Mouse (Mus musculus) right cerebral cortex, postnatal 36 days (tissue): ENCODE results near the gene Lenep.
"Not testable (repeated sequence)": the region's sequence is repeated elsewhere in the genome, so short reads cannot be mapped to it uniquely, and the experiment has no call there.

Experiments
- DNase-seq, 2 experiments: peaks; one replicate each; pipeline ENCODE4 v3.0.0; 2022; ENCODE audit warnings: low spot score in 2 of 2, mixed read lengths in 1 of 2

Gene Lenep

DNA sequence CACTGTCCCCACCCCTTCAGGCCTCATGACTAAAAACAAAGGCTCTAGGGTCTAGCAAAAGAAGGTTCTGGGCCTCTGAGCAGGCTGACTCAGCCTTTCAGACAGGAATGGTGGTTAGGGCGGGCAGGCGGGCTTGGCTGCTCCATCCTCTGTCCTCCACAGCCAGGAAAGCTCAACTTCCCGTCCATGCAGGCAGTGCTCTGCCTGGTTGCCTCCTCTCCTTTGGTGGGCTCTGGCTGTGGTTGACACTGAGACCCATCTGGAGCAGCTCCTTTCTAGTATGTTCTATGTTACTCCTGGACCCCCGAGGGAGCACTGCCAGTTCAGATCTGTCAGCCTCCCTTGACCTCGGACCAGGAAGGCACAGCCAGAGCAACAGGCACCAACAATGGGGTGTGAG lies at the start of gene Lenep:
Gene Lenep, minus strand, starts transcription at position 101 of the 400 bp plus-strand sequence.
- no peak for DNase-seq

DNA sequence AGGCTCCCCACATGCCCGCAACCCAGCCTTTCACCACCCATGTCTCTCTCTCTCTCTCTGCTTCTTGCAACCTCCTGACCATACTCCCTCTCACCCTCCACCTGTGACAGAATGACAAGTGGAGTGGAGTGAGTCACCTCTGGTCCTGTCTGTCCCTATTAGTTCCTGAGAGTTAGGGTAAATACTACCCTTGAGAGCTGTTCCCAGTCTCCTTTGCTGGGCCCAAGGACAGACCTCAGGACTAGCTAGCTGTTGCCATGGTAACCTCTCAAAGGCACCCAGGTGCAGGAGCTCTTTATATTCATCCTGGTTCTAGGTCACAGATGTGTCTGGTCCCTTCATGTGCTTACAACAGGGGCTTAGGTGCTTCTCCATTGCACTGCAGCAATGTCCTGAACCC lies 49.3 kb upstream of the Lenep start:
- DNase-seq, result no peak

DNA sequence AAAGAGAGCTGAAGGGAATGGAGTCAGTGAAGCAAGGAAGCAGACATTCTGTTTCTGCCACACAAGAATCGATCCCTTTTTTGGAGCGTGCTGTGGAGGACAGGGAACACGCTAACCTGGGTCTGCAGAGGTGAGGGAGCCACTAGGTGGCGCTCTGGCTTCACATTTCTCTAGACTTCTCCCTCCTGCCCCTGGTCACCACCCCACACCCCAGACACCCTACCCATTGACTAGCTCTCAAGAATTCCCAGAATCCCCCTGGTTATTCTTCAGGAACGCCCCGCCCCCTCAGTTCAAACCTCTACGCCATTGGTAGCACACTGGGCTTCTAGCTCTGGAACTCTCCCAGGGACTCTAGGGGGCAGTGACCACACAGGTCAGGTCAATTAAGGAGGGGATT lies 46.9 kb upstream of the Lenep start:
- DNase-seq, result peak; percentile 40 to 51

DNA sequence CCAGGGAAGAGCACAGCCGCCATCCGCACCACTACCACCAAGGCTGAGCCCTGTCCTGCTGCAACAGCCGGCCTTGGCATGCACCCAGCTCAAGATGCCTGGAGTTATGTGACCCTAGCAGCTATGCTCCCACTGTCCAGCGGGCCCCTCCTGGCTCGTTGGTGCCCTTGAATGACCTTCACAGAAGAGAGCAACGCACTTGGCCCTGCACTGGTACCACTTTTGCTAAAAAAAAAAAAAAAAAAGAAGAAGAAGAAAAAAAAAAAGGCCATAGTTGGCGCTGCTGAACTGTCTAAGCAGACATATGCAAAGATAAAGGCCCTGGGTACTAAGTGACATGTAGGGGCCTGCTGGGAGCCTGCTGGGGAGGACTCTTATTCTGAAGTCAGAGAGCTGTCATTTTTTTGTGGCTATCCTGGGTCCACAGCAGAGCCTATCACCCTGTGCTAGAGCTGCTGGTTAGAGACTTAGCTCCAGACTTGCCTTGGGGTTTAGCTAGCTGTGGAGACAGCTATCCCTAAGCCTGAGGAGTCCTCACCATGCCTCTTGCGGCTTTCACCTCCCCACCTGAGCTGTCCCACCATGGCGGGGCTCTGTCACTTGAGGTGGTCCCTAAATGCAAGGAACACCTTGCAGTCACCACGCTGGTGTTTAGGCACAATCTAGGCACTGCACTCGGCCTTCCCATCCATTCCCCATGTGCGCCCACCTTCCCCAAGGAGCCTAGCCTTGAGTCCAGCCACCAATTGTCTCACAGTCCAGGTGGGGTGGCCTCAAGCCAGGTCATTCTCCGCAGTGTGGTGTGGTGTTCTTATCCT lies 46.3 kb upstream of the Lenep start:
- no peak for DNase-seq

DNA sequence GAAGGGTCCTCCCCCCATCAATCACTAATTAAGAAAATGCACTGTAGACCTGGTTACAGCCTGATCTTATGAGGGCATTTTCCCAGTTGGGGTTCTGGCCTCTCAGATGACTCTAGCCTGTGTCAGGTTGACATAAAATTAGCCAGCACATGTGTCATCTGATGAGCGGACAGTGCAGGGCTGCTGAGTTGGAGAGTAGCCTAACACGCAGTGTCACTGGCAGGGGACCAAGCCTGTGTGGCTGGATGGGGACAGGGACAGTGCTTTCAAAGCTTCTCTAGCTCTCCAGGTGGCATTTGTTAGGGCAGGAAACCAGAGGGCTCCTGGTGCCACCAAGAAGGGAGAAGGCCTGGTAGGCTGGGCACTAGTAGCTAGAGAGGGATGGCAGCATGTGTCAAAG lies 38.1 kb upstream of the Lenep start:
- DNase-seq, result no peak

DNA sequence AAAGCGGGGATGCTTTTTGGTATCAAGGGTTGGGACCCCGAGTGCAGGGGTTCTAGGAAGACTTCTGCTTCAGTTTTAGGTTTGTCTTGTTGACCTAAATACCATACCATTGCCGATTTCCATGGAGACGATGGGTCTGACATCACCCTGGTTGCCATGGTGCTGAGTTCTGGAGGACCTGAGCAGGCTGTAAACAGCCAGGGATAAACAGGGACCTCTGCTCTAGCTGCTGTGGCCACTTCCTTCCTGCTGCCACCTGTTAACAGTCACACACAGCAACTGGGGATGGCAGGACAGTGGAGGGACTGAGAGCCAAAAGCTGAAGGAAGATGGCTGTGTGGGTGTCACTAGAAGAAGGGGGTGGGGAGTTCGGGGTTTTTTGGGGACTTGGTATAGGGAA lies 34.7 kb upstream of the Lenep start:
- DNase-seq, result no peak

DNA sequence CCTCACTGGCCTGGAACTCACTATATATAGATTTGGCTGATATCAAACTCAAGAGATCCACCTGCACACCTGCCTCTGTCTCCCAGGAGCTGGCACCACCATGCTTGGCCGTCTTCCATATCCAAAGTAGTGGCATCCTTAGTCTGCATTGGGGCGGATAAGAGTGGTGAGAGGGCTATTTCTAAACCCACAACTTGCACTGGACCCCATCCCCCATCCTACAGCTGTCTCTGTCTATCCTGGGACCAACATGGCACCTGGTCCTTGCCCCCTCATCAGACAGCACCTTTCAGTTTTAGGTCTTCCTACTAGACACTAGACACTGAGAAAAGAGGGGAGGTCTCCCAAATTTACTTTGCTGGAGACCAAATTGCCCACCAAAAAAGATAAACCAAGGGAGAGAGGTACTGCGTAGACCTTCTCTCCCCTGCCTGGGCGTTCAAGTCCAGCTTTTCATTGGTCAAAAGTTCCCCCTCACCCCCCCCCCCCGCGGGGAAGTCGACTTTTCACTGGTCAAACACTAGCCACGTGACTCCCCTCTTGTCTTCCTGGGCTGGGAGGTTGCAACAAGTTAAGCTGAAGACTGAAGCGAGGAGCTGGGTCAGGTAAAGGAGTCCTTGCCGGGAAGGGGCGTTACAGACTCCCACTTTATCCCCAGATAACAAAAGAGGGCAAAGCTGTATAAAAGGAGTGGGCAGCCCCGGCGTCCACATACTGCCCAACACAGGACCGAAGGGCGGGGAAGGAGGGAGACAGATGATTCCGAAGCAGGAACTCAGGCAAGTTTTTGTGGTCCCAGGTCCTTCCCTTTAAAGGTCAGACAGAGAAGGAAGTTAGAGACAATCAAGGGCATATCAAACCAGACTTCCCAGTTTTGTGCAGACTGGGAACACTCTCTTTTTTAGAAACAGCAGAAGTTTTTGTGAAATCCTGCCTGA lies 33.9 kb upstream of the Lenep start, which contains the start of gene Pbxip1:
Gene Pbxip1, plus strand, starts transcription at position 531 of the 938 bp plus-strand sequence.
- no peak for DNase-seq

DNA sequence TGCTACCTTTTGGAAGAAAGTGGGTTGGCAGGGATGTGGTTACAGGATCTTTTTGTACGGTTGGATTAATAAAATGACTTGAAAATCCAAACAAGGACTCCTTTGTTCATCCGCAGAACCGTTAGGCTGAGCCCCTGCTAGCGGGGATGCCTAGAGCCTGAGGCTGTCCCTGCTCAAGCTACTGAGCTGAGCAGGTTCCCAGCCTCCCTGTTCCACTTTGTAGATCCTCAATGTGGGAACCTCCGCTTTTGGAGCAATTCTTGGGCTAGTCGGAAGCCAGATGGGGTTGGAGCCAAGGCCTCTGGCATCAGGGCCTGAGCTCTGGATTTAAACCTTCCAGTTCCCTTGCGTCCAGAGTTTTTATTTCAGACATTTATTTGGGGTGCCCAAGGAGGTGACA lies 32.4 kb upstream of the Lenep start:
- no peak for DNase-seq

DNA sequence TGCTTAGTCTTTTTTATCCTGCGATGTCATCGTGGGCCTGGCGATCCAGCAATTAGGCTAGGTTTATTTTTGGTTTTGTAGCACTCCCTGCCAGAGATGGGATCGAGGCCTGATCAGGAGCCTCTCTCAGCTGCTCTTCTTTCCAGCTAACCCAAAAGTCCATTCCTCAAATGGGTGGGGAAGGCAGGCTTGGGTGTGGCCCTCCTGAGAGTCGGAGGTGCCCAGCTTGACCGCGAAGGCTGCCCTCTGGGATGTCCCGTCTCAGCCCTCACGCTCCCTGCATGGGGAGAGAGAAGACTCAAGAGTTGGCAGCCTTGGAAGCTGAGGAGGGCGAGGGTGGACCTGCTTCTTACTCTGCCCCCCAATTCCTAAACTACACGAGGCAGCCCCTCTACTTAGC lies 31.9 kb upstream of the Lenep start:
- no peak for DNase-seq

DNA sequence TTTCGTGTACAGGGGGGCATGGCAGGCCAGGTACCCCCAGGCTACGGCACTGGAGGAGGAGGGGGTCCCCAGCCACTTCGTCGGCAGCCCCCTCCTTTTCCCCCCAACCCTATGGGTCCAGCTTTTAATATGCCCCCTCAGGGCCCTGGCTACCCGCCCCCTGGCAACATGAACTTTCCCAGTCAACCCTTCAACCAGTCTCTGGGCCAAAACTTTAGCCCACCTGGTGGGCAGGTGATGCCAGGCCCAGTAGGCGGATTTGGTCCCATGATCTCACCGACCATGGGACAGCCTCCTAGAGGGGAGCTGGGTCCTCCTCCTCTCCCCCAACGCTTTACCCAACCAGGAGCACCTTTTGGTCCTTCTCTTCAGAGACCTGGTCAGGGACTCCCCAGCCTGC lies 30.0 kb upstream of the Lenep start:
- no peak for DNase-seq

DNA sequence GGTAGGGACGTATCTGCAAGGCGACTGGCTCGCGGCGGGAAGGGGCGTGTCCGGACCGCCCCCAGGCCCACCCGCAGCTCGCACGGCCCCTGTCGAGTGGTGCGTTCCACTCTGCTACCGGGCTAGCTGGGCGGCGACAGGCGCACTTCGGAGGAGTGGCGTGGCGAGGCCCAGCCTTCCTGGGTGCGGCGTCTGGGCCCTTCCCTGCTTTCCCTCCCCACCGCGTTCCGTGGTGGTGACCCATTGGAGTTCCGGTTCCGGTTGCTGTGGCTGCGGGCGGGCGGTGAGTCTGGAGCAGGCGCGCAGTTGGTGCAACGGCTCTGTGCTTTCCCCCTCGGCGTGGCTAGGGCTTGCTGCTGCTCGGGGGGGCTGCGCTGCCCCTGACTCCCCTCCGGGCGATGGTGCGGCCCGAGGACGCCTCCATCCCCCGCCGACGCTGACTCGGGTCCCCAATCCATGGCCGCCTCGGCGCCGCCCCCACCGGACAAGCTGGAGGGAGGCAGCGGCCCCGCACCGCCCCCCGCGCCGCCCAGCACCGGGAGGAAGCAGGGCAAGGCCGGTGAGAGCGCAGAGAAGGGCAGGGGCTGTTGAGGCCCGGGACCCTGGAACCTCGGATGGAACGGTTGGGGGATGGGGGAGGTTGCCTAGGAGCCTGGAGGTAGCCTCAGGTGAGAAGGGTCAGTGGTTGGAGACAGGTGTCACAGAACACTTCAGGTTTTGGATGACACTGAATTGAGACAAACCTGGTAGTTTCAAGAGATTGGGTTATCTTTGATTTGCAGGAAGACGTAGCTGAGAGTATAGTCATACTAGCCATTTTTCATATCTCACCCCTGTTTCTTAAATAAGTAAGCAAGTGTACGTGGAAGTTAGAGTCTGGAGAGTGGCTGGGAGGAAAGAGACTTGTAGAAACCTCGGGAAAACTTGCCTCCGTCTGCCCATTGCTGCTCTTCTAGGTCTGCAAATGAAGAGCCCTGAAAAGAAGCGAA lies 27.9 kb upstream of the Lenep start, which contains the start of gene Pygo2:
Gene Pygo2, plus strand, starts transcription at position 44 of the 989 bp plus-strand sequence.
- peak; percentile 96 to 97 for DNase-seq

DNA sequence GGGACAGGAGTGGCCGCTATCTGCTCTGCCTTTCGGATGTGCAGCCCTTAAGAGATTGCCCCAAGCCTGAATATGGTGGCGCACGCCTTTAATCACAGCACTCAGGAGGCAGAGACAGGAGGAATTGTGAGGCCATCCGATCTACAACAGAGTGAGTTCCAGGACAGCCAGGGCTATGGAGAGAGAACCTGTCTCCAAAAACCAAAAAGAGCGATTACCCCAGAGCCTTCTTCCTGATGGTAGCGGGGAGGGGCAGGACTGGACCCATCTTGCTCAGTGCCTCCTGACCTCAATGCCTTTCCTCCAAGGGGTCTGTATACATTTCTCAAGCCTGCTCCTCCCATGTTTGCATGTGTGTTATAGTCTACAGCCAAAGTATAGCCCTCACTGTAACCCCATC lies 26.4 kb upstream of the Lenep start:
- DNase-seq, result not testable (repeated sequence)

DNA sequence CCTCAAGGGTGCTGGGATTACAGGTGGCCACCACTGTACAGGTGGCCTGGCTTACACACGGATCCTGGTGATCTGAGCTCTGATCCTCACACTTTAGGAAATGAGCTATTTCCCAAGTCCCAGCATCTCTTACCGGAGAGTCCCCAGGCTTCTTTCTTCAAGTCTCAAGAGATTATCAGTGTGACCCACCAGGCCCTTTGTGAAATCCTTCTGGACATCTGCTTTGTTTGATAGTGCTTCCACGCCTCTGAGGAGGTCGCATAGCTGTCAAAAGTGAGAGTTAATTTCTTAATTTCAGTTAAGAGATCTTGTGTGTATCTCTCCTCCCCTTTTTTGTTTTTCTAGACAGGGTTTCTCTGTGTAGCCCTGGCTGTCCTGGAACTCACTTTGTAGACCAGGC lies 23.3 kb upstream of the Lenep start:
- no peak for DNase-seq

DNA sequence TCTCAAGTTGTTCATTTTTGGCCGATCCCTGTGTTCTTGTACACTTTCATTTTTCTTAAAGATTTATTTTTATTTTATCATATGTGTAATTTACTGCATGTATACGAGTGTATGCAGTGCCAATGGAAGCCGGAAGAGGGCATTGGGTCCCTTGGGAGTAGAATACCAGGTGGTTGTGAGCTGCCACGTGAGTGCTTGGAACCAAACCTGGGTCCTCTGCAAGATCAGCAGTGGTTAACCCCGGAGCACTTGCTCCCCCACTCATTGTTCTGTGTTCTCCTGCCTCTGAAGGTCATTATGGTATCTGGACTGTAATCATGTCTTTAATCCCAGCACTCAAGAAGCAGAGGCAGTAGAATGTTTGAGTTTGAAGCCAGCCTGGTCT lies 22.5 kb upstream of the Lenep start:
- DNase-seq, result no peak

DNA sequence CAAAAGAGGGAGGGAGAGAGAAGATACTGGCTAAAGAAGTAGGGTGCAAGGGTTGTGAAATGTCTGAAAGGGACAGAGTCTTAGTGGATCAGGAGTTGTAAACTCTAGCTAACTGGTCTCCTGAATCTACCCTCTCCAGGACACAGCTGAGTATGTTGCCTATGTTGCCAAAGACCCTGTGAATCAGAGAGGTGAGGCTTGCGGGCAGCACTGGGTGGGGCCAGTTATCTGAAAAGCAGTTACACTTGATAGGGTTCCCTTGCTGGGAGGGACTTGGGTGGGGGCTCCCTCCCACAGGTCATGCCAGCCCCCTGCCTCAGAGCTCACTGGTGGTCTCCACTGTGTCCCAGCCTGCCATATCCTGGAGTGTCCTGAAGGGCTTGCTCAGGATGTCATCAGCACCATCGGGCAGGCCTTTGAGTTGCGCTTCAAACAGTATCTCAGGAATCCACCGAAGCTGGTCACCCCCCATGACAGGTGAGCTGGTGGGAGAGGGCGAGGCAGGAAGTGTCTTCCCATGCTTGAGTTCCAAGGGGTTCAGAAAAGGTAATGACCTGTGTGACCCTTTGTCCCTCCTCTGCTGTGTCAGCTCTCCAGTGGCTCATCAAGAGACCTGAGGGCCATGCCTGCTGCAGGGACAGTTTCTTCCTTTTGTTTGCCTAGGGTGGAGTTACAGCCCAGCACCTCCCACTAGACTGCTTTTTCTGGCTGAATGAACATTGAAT lies 22.0 kb upstream of the Lenep start:
- DNase-seq, result no peak

DNA sequence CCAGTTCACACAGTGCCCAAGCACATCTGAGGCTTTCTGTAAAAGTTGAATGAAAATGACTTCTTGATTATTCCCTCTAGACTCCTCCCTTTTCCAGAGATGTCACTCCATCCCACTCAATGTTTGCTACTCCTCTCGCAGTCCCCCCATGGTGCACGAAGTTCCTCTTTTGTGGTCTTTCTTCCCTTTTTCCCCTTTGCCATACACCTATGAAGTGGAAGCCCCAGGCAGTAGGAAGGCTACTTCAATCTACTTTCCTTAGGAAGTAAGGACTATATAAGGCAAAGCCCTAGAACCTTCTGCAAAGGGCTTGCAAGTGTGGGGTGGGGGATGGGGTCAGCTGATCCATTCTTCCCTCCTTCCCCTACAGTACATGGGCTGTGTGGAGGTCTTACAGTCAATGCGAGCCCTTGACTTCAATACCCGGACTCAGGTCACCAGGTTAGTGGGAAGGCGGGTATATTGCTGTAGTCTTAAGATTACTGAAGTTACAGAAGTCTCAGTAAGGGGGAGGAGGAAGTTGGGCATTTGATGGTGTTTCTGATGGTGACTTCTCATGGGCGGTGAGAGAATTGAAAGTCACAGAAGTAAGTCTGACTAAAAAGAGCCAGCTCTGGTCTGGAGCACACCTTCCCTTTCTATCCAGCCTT lies 20.1 kb upstream of the Lenep start:
- no peak for DNase-seq

DNA sequence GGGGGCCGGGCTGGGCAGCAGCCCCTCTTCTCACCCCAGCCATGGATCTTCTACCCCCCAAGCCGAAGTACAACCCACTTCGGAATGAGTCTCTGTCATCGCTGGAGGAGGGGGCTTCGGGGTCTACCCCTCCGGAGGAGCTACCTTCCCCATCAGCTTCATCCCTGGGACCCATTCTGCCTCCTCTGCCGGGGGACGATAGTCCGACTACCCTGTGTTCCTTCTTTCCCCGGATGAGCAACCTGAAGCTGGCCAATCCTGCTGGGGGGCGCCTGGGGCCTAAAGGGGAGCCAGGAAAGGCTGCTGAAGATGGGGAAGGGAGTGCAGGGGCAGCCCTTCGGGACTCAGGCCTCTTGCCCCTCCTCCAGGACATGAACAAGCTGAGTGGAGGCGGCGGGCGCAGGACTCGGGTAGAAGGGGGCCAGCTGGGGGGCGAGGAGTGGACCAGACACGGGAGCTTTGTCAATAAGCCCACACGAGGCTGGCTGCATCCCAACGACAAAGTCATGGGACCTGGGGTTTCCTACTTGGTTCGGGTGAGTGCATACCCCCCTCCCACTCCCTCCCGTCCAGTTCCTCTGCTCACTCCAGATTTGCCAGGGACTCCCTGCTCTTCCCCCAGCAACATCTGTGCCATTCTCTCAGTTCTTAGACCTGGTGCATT lies 19.3 kb upstream of the Lenep start:
- DNase-seq, result no peak

DNA sequence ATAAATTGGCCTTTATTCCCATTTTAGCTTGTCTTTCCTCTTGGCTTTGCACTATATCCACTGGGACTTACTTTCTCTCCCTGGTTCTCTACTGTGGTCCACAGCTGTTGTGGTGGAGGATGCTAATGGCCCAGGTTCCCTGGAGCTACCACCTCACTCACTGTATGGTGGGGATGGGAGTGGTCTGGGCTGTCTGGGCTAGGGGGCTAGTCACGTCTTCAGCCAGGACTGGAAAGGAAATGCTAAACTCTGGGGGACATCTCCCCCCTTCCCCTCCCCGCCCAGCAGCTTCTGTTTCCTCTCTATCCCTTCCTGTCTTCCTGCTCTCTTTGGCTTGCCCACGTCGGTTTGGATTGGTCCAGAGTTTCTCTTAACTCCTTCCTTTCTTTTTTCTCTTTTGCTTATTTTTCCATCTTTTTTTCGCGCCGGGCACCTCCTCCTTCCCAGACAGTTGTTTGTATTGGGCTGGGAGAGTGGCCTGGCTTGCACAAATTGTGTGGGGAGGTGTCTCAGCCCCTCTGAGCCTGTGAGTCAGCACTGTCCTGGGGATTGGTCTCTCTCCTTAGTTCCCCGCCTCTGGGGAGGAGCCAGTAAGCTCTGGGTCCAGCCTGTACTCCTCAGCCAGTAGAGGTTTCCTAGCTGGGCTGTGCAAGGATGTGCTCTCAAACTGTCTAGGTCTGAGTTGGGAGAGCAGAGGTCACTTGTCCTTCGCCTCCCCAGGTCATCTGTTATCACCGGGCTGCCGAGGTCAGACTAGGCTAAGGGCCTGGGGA lies 18.6 kb upstream of the Lenep start:
- DNase-seq, result peak; percentile 52 to 64

DNA sequence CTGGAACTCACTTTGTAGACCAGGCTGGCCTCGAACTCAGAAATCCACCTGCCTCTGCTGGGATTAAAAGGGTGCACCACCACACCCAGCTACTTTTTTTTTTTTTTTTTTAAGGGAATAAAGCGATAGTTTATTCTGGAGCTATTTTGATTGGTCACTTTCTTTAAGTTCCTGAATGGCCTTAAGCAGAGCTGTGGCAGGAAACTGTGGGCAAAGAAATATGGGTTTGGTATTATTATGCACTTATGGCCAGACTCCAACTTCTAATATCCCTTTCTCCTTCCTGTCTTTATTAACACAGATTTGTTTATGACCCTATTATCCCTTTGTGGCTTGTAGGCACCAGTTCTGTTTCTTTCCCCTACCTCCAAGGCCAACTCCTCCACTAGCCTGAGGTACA lies 17.8 kb upstream of the Lenep start:
- no peak for DNase-seq
